Mouse (Mus musculus) limb, embryonic 12.5 days (tissue): ENCODE data around the gene Gm11116. TPM values are rescaled to one million over a fixed set of nuclear protein-coding genes. Genes with fewer than 3 reads are reported as not detected.
"Not testable (repeated sequence)": the region's sequence is repeated elsewhere in the genome, so short reads cannot be mapped to it uniquely, and the experiment has no call there.

Experiments used
- ATAC-seq: fragments of 200-750 bp; cut with Nextera tagmentation; 2 replicates; pipeline ENCODE4 v1.8.0; 2017; ENCODE audit warnings: low read depth, moderate TSS enrichment; ENCODE audit not compliant: insufficient number of reproducible peaks, insufficient read depth, low FRiP score, low TSS enrichment
- H3K27ac ChIP-seq: fragments of 300-500 bp; sonication (generic); 2 replicates; pipeline ENCODE4 v1.5.1; 2016; ENCODE audit warnings: mild to moderate bottlenecking, moderate library complexity
- H3K27me3 ChIP-seq: fragments of 300-500 bp; sonication (generic); 2 replicates; pipeline ENCODE4 v1.6.1; 2016; ENCODE audit warnings: mild to moderate bottlenecking, moderate library complexity
- H3K36me3 ChIP-seq: fragments of 300-500 bp; sonication (generic); 2 replicates; pipeline ENCODE4 v1.6.1; 2016; ENCODE audit warnings: mild to moderate bottlenecking, moderate library complexity
- H3K4me1 ChIP-seq: fragments of 300-500 bp; sonication (generic); replicated peaks from 2 replicates; pipeline ENCODE4 v1.6.1; 2016
- H3K4me2 ChIP-seq: fragments of 300-500 bp; sonication (generic); 2 replicates; pipeline ENCODE4 v1.6.1; 2016; ENCODE audit warnings: mild to moderate bottlenecking, moderate library complexity
- H3K4me3 ChIP-seq: fragments of 300-500 bp; sonication (generic); replicated peaks from 2 replicates; pipeline ENCODE4 v1.5.1; 2016; ENCODE audit warnings: mild to moderate bottlenecking
- H3K9ac ChIP-seq: fragments of 300-500 bp; sonication (generic); replicated peaks from 2 replicates; pipeline ENCODE4 v1.6.1; 2016; ENCODE audit warnings: mild to moderate bottlenecking, moderate library complexity
- H3K9me3 ChIP-seq: fragments of 300-500 bp; sonication (generic); 2 replicates; pipeline ENCODE4 v1.6.1; 2016; ENCODE audit warnings: mild to moderate bottlenecking, moderate library complexity
- WGBS: fragments of 180-500 bp; shearing (Covaris S2); methylation state at CpG from one replicate; pipeline ENCODE4 v1.1.7; 2016; 5-methylcytosine and 5-hydroxymethylcytosine counted together
- polyA plus RNA-seq: library from polyadenylated mRNA; unstranded; fragments of >200 nt; fragmentation: Nextera tagmentation; extraction: Ambion mirVana; gene quantifications from 2 replicates; pipeline ENCODE4 v1.2.1, GENCODE M21; 2016

Gene Gm11116
- not detected in 2 replicates for polyA plus RNA-seq

DNA sequence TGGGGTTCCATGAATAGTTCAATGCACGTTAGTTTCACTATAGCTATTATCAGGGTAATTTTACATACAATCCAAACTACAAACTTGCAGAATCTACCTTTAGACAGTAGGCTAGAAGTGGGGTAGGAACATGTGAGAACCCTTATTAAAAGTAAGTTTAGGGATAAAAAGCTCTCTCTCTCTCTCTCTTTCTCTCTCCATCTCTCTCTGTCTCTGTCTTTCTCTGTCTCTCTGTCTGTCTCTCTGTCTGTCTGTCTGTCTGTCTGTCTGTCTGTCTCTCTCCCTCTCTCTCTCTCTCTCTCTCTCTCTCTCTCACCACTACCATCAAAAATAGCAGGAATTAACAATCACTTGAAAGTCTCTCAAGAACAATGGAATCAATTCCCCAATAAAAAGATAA lies at the start of gene Gm11116:
Gm11116 (minus strand) TSS at position 101 of the 400 bp plus-strand sequence.
- no peak within 1 kb of the TSS for H3K4me2 ChIP-seq
- H3K9ac ChIP-seq, result no peak within 1 kb of the TSS
- no peaks in the 10 kb centered on the region for H3K27me3 ChIP-seq
- no peaks in the 10 kb centered on the region for H3K4me1 ChIP-seq
- no peaks in the 10 kb centered on the region for H3K36me3 ChIP-seq
- ATAC-seq, result no peak
- WGBS, result 81% methylated on average over 1 of the region's 1 CpGs
- H3K27ac ChIP-seq, result no peak within 1 kb of the TSS
- H3K4me3 ChIP-seq, result no peak within 1 kb of the TSS
- no peaks in the 10 kb centered on the region for H3K9me3 ChIP-seq

DNA sequence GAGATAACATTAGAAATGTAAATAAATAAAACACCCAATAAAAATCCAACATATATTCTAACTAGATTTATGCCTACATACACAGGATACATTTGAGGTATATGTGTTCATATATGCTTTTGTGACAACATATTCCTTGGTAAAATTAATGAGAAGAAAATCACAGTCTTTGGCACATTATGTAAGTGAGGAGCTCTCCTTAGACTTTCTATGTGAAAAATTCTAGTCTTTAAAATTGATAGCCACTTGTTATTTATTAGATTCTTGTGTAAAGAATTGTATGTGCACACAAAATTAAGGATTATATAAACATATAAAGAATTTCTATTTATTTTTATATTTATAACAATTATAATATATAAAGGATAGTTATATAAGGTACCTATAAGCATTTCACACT lies 42.7 kb upstream of the Gm11116 start, which contains the start of gene Gm11115:
Gm11115 (minus strand) TSS at position 101 of the 400 bp plus-strand sequence.
- Histone ChIP-seq H3K4me2 (no peak within 1 kb of the TSS), H3K4me1 (no peaks in the 10 kb centered on the region), H3K36me3 (no peaks in the 10 kb centered on the region), H3K9ac (no peak within 1 kb of the TSS), H3K27me3 (no peaks in the 10 kb centered on the region), H3K9me3 (no peaks in the 10 kb centered on the region), H3K4me3 (no peak within 1 kb of the TSS), H3K27ac (no peak within 1 kb of the TSS)
- no peak for ATAC-seq

DNA sequence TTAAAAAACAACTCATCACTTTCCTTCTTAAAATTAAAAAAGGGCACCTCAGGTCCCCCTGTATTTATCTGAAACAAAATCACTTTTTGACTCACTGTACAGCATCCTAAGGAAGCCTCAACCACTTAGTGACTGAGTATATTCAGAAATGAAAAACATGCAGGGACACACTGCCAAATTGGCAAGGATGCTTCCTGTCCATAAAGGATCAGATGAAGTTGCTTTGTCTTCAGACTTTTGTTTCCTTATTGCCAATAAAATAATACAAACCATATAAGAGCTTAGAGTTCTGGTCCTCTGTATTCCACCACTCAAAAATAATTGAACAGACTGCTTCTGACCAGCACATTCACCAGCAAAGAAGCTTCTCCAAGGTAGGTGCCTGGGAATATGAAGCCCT lies 25.1 kb downstream of the Gm11116 start, which contains the start of gene Smr2:
Smr2 (plus strand) TSS at position 301 of the 400 bp plus-strand sequence.
- H3K27me3 ChIP-seq, H3K4me2 ChIP-seq, H3K36me3 ChIP-seq, H3K9ac ChIP-seq, ATAC-seq, H3K4me1 ChIP-seq, H3K9me3 ChIP-seq, H3K27ac ChIP-seq, H3K4me3 ChIP-seq: not testable (repeated sequence)

Other genes with a start within 250 kb of the Gm11116 start
- gene Odam, start 226.5 kb downstream of the Gm11116 start, polyA plus RNA-seq, result not detected in 2 replicates
- not detected in 2 replicates for gene Csn3, start 186.0 kb downstream of the Gm11116 start, polyA plus RNA-seq
- not detected in 2 replicates for gene 2310003L06Rik, start 142.1 kb downstream of the Gm11116 start, polyA plus RNA-seq
- not detected in 2 replicates for gene Gm28434, start 142.0 kb downstream of the Gm11116 start, polyA plus RNA-seq
- gene Cabs1, start 132.1 kb downstream of the Gm11116 start, polyA plus RNA-seq, result not detected in 2 replicates
- not detected in 2 replicates for gene Smr3a, start 109.0 kb downstream of the Gm11116 start, polyA plus RNA-seq
- gene Smr2, start 25.0 kb downstream of the Gm11116 start, polyA plus RNA-seq, result not detected in 2 replicates
- not detected in 2 replicates for gene Gm11115, start 42.6 kb upstream of the Gm11116 start, polyA plus RNA-seq
- not detected in 2 replicates for gene Gm7714, start 157.4 kb upstream of the Gm11116 start, polyA plus RNA-seq
- gene Prol1, start 205.8 kb upstream of the Gm11116 start, polyA plus RNA-seq, result not detected in 2 replicates